Mouse (Mus musculus) MEL (cell line): ENCODE results near the gene Gp2.

ENCODE experiments used
- BHLHE40 ChIP-seq: IDR thresholded peaks from 2 replicates; pipeline ENCODE4 v1.6.1; 2012; ENCODE audit warnings: low read depth, mild to moderate bottlenecking, inconsistent platforms, low read length, improper control_type of control experiment, borderline replicate concordance
- CTCF ChIP-seq, 3 experiments: IDR thresholded peaks in 2 of 3; conservative IDR thresholded peaks in 1 of 3; 2 replicates each; pipeline ENCODE4 v1.5.1; 2011 to 2012; ENCODE audit warnings: low read length in 3 of 3, low read depth in 2 of 3, mild to moderate bottlenecking in 2 of 3, improper control_type of control experiment in 1 of 3, inconsistent platforms in 1 of 3, mixed read lengths in 1 of 3, moderate library complexity in 1 of 3; ENCODE audit not compliant: control insufficient read depth in 1 of 3, insufficient read depth in 1 of 3, poor library complexity in 1 of 3, severe bottlenecking in 1 of 3
- EP300 ChIP-seq, 2 experiments: IDR thresholded peaks; 2 replicates each; pipeline ENCODE4 v1.6.1; 2011; ENCODE audit warnings: improper control_type of control experiment in 2 of 2, low read length in 2 of 2, low read depth in 1 of 2, mild to moderate bottlenecking in 1 of 2
- KAT2A ChIP-seq: conservative IDR thresholded peaks from 2 replicates; pipeline ENCODE4 v1.6.1; 2012; ENCODE audit warnings: low read depth, low read length, improper control_type of control experiment, inconsistent platforms
- MAFK ChIP-seq: IDR thresholded peaks from 2 replicates; pipeline ENCODE4 v1.6.1; 2011; ENCODE audit warnings: low read depth, mild to moderate bottlenecking, low read length, improper control_type of control experiment, borderline replicate concordance
- NRF1 ChIP-seq: IDR thresholded peaks from 2 replicates; pipeline ENCODE4 v1.6.1; 2014; ENCODE audit warnings: low read depth, mild to moderate bottlenecking, inconsistent platforms, low read length, improper control_type of control experiment, moderate library complexity; ENCODE audit not compliant: poor library complexity, insufficient read depth, severe bottlenecking
- POLR2A ChIP-seq, 2 experiments: IDR thresholded peaks; 2 replicates each; pipeline ENCODE4 v1.6.1; 2011 to 2012; ENCODE audit warnings: low read length in 2 of 2, mild to moderate bottlenecking in 2 of 2, control low read depth in 1 of 2, improper control_type of control experiment in 1 of 2, low read depth in 1 of 2, moderate library complexity in 1 of 2; ENCODE audit not compliant: control insufficient read depth in 1 of 2, insufficient read depth in 1 of 2, poor library complexity in 1 of 2
- RAD21 ChIP-seq: IDR thresholded peaks from 2 replicates; pipeline ENCODE4 v1.6.1; 2011; ENCODE audit warnings: mild to moderate bottlenecking, low read depth, low read length, improper control_type of control experiment
- SMC3 ChIP-seq: IDR thresholded peaks from 2 replicates; pipeline ENCODE4 v1.6.1; 2011; ENCODE audit warnings: low read depth, low read length, improper control_type of control experiment
- TCF12 ChIP-seq: IDR thresholded peaks from 2 replicates; pipeline ENCODE4 v1.6.1; 2014; ENCODE audit warnings: low read depth, mild to moderate bottlenecking, inconsistent platforms, low read length, improper control_type of control experiment, moderate library complexity
- ZC3H11A ChIP-seq: IDR thresholded peaks from 2 replicates; pipeline ENCODE4 v1.6.1; 2012; ENCODE audit warnings: low read depth, mild to moderate bottlenecking, inconsistent platforms, low read length, improper control_type of control experiment

DNA sequence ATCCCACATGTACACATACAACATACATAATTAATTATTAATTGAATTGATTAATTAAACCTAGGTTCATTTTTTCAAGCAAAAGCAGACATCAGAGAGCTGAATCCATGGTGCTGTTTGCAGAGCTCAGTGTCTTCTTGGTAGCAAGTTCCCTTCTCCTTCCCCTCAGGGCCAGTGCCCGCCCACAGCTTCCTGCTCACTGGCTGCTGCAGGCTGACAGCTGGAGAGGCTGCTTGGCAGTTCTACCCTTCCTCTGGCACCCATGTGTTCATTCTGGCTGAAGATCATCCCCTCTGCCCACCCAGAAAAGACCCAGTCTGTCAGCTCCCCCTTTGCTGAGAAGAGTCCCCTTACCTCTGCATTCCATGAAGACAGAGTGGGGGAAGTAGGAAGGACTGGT lies 40.6 kb downstream of the Gp2 start:
- TF ChIP-seq CTCF (IDR thresholded peaks at IDR 0.05 in 2 of 3, conservative IDR thresholded peaks at IDR 0.05 in 1 of 3; ENCODE audit: control insufficient read depth in 1 of 3, insufficient read depth in 1 of 3, low read depth in 2 of 3, low read length in 3 of 3, poor library complexity in 1 of 3, severe bottlenecking in 1 of 3) (no peak), TCF12 (no peak), EP300 (IDR thresholded peaks at IDR 0.05; ENCODE audit: low read depth in 1 of 2, low read length in 2 of 2) (no peak), BHLHE40 (no peak), RAD21 (no peak), POLR2A (IDR thresholded peaks at IDR 0.05; ENCODE audit: control insufficient read depth in 1 of 2, insufficient read depth in 1 of 2, low read depth in 1 of 2, low read length in 2 of 2, poor library complexity in 1 of 2) (no peak), ZC3H11A (no peak), MAFK (no peak), NRF1 (no peak), KAT2A (no peak), SMC3 (no peak)
